Mouse (Mus musculus) lung, postnatal 14 days (tissue): ENCODE measurements around the gene Bcas2.
"Not testable (repeated sequence)": the region's sequence is repeated elsewhere in the genome, so short reads cannot be mapped to it uniquely, and the experiment has no call there.

ENCODE experiments used
- DNase-seq: peaks from one replicate; pipeline ENCODE4 v3.0.0; 2021

Gene Bcas2

GRCm38 (mm10) chr3:103172615-103173014 is 1.2 kb downstream of the Bcas2 start:
- no peak for DNase-seq

- no peak for DNase-seq
Observed at GRCm38 (mm10) chr3:103176740-103177139, 5.3 kb downstream of the Bcas2 start.

- DNase-seq = no peak
Observed at GRCm38 (mm10) chr3:103179527-103179926, 8.1 kb downstream of the Bcas2 start.

GRCm38 (mm10) chr3:103181171-103181570 is 9.7 kb downstream of the Bcas2 start:
- no peak for DNase-seq

- no peak for DNase-seq
Observed at GRCm38 (mm10) chr3:103182821-103183220, 11.4 kb downstream of the Bcas2 start.

DNA sequence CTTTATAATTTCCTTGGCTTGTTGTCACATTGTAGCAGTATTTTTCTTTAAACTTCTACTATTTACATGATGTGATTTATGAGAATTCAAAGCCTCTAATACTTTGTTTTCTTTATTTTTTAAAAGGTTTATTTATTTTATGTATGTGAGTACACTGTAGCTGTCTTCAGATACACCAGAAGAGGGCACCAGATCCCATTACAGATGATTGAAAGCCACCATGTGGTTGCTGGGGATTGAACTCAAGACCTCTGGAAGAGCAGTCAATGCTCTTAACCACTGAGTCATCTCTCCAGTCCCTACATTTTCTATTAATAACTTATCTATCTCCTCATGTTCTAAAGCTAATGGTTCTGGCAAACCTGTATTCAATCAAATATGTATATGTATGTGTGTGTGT is 13.0 kb downstream of the Bcas2 start:
- not testable (repeated sequence) for DNase-seq

GRCm38 (mm10) chr3:103188451-103188850 is 17.0 kb downstream of the Bcas2 start:
- DNase-seq = no peak

DNA sequence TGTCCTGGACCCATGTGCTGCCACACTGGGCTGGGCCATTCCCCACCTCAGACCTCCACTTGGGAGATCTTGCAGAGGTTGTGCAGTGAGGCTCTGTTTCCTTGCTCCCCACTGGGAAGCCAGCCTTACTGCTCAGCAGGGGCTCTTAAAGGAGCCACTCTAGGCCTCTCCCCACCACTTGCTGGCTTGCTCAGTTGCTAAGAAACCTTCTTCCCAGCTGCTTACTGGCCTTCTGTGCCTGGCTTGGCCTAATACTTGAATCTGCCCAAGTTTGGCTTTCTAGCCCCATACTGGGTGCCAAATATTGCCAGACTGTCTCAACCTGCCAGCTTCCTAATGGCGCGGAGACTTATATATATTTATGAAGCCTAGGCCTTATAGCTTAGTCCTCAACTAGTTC is 17.4 kb downstream of the Bcas2 start:
- DNase-seq = no peak

DNA sequence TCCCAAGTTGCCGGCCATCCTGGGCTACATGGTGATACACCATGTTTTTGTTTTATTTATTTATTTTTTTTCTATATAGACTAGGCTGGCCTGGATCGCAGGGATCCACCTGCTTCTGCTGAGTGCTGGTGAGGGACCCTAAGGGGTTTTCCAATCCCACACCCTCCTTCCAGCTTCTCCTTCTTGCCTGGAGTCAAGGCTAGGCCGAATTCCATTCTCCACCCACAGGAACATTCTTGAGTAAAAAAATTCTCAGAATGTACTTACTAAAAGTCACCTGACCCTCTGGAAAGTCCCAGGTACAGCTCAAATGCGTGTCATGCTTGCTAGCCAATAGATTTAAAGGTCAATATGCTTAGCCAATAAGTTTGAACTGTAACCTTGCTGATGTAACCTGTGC is 20.7 kb downstream of the Bcas2 start:
- DNase-seq = no peak

DNA sequence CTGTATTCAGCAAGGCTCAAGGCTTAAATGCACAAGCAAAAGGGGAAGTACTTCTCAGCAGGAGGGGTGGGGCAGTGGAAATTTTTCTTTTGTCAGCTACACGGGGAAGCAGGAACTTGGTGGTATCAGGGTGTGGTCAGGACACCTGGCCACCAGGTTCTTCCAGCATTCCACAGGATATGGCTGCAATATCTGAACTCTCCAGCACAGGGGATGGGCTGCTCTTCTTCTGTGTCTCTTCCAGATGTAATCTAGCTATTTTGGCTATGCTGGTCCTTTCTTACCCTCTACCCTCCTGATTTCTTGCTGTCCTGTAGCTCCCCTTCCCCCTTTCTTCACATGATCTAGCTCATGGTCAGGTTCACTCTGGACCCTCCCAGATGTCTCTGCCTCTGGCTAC is 21.7 kb downstream of the Bcas2 start:
- no peak for DNase-seq

DNA sequence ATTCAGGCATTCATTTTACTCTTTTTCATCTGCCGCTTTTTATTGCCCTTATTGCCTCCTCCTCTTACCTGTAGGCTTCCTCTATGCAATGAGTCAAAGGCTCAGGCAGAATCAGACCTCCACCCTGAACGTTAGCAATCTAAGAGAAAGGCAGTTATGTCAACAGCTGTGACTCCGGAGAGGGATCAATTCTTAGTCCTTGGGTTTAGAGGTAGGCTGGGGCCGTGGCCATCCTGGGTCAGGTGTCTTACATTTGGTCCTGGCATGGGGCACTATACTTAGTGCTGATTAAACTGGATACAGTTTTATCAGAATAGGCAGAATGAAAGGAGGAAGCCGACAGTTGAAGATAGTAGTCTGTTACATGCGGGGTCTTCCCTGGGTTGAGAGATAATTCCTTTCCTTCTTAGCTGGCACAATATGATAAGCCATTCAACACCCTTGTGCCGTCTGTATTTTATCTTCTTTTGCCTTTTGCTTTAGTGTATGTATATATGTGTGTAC is 24.9 kb downstream of the Bcas2 start:
- DNase-seq = no peak

DNA sequence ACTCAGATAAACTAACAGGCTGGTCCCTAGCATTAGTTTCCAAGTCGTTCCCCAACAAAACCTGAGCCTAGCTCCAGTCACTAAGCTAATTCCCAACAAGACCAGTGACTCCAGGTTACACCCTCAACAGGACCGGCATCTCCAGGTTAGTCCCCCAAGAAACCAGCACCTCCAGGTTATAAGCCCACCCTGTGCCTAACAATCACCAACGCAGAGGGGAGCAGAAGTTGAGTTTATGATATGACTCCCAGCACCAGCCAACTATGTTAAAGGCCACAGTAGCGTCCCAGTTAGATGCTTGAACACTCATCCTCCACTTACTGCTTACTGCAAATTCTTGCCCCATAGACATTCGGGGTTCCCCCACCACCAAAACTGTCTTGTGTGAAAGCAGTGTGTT is 27.9 kb downstream of the Bcas2 start:
- no peak for DNase-seq

GRCm38 (mm10) chr3:103201105-103201504 is 29.6 kb downstream of the Bcas2 start:
- DNase-seq = not testable (repeated sequence)

DNA sequence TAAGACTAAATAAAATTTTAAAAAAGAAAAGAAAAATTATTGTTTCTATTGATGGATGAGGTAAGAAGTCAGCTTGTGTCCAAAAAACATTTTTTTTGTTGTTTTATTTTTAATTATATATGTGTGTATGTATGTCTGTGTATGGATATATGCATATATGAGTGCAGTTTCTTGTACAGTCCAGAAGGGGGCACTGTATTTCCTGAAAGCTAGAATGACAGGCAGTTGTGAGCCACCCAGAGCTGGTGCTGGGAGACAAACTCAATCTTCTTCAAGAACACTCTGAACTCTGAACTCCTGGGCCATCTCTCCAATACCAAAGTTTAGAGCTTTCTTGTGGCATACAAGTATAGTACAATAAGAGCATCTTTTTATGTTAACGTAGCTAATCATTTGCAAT is 32.1 kb downstream of the Bcas2 start:
- no peak for DNase-seq

DNA sequence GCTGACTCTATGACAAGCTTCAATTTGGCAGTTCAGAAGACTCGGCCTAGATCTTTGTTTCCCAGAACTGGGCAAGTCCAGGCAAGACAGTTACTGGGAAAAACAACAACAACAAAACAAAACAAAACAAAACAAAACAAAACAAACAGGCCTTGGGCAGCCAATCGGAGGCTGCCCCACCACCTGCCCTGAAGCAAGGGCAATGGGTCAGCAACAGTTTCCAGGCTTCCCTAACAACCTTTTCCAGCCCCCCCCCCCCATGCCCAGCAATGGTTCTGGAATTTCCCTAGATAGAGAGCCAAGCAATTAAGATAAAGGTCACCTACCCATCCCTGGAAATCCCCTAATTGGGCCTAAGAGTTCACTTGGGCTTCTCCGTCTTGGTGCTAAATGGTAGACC is 33.0 kb downstream of the Bcas2 start:
- no peak for DNase-seq

GRCm38 (mm10) chr3:103206393-103206792 is 34.9 kb downstream of the Bcas2 start:
- no peak for DNase-seq

GRCm38 (mm10) chr3:103207749-103208148 is 36.3 kb downstream of the Bcas2 start:
- no peak for DNase-seq

- DNase-seq = no peak
Observed at GRCm38 (mm10) chr3:103208237-103208636, 36.8 kb downstream of the Bcas2 start.

- DNase-seq = no peak
Observed at GRCm38 (mm10) chr3:103211101-103211500, 39.6 kb downstream of the Bcas2 start.

DNA sequence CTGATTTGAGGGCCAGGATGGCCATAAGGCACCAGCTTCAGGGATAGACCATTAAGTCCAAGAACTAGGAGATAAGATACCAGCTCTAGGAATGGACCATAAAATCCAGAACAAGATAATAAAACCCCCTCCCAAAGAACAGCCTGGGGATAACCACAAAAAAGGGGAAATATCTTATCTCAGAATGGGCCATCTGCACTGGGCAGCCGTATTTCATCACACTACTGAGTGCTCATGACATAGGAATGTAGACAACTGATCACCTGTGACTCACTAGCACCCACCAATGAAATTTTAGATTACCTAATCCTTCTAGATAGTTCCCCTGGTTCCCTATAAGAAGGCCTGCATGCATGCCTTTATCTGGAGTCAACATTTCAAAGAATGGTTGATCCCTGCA is 40.7 kb downstream of the Bcas2 start:
- DNase-seq = no peak

GRCm38 (mm10) chr3:103213537-103213936 is 42.1 kb downstream of the Bcas2 start:
- no peak for DNase-seq

DNA sequence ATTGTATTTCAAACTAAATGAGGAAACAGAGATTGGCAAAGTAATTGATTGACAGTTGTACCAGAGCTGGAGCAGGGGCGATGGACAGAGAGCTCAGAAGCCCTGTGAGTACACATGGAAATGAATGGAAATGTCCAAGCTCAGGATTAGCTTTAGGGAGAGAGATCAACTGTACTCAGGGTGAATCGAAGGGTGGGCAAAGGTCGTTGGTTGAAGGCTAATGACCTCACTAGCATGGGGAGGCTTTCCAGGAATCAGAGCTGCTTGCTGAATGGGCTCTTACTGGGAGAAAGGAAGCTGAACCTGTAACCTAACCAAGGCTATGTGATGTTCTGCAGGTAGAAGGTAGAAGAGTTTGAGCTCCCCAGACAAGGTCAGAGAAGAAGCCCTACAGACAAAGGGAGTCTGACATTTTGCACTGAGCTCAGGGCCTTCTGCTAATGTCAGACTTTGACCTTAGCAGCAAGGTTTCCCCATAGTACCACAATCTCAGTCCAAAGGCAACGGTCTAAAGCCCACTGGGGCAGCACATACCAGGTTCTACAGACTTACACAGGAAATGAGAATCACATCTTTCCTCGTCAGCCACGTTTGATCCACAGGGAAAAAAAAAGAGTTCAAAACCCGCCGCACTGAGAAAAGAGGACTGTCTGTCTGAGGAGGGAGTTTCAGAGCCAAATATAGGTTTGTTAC is 43.3 kb downstream of the Bcas2 start:
- no peak for DNase-seq

DNA sequence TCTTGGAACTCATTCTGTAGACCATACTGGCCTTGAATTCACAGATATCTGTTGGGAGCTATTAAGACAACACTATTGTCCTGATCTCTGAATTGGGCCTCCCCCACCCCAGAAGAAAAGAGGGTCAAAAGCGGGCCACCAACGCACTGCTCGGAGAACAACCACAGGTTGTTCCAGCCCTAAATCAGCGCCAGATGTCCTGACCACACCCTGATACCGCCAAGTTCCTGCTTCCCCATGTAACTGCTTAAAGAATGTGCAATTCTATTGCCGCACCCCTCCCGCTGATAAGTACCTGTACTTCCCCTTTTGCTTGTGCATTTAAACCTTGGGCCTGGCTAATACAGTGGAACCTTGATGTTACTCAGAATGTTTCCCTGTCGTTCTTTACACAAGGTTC is 43.9 kb downstream of the Bcas2 start:
- not testable (repeated sequence) for DNase-seq

- no peak for DNase-seq
Observed at GRCm38 (mm10) chr3:103221435-103221834, 50.0 kb downstream of the Bcas2 start.

DNA sequence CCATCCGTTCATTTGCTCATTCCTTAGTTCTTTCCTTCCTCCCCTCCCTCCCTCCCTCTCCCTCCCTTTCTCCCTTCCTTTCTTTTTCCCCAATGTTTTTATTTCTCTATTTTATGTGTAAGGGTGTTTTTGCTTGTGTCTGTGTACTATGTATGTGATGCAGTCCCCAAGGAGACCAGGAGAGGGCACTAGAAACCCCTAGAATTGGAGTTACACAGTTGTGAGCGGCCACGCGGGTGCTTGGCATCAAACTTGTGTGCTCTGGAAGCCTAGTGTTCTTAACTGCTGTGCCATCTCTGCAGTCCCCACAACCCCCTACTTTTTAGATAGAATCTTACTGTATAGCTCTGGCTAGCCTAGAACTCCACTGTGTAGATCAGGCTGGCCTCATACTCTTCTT is 52.3 kb downstream of the Bcas2 start:
- peak; percentile 35 for DNase-seq
